Mouse (Mus musculus): ENCODE measurements around the gene Cacfd1. TPM values are rescaled to one million over a fixed set of nuclear protein-coding genes. Genes with fewer than 3 reads are reported as not detected.

The Cacfd1 gene
- total RNA-seq, 4 experiments from 2014 or later: 44.4 to 51.6 (median 48.5) TPM

- DNase-seq (ENCODE audit: low spot score): no peak
Measured at GRCm38 (mm10) chr2:27070247-27070813, 60.6 kb downstream of the Cacfd1 start.

Other genes starting within 250 kb of the Cacfd1 start
- gene Abo, start 144.9 kb upstream of the Cacfd1 start, total RNA-seq (2022): not detected
- gene Surf6, start 107.0 kb upstream of the Cacfd1 start, total RNA-seq (2022): 10 to 100 TPM; 11.0 to 13.7 (median 12.1) TPM
- gene Med22, start 99.2 kb upstream of the Cacfd1 start, total RNA-seq (2022): 10 to 100 TPM; 24.2 to 26.9 (median 24.8) TPM
- 100 to 1,000 TPM; 268 to 317 (median 304) TPM for gene Rpl7a, start 99.2 kb upstream of the Cacfd1 start, total RNA-seq (2022)
- gene Surf2, start 93.6 kb upstream of the Cacfd1 start, total RNA-seq (2022): 10 to 100 TPM; 15.0 to 21.4 (median 17.0) TPM
- gene Surf1, start 93.4 kb upstream of the Cacfd1 start, total RNA-seq (2022): 10 to 100 TPM; 58.5 to 70.1 (median 64.5) TPM
- 10 to 100 TPM; 85.4 to 92.1 (median 86.7) TPM for gene Surf4, start 76.0 kb upstream of the Cacfd1 start, total RNA-seq (2022)
- not detected for gene Stkld1, start 75.9 kb upstream of the Cacfd1 start, total RNA-seq (2022)
- 10 to 100 TPM; 10.5 to 15.1 (median 13.1) TPM for gene Rexo4, start 45.5 kb upstream of the Cacfd1 start, total RNA-seq (2022)
- gene Adamts13, start 36.5 kb upstream of the Cacfd1 start, total RNA-seq (2022): not detected
- 1 to 10 TPM in 1 of 4 experiments, under 1 TPM in 3; 0.27 to 1.5 (median 0.56) TPM for gene Slc2a6, start 18.1 kb downstream of the Cacfd1 start, total RNA-seq (2022)
- gene Mymk, start 62.3 kb downstream of the Cacfd1 start, total RNA-seq (2022): not detected
- 1 to 10 TPM; 4.4 to 6.6 (median 5.1) TPM for gene Adamtsl2, start 69.5 kb downstream of the Cacfd1 start, total RNA-seq (2022)
- under 1 TPM; 0.27 to 0.63 (median 0.48) TPM for gene Fam163b, start 132.6 kb downstream of the Cacfd1 start, total RNA-seq (2022)
- gene Dbh, start 155.3 kb downstream of the Cacfd1 start, total RNA-seq (2022): 1 to 10 TPM; 1.5 to 3.4 (median 1.8) TPM
- gene Sardh, start 238.4 kb downstream of the Cacfd1 start, total RNA-seq (2022): 10 to 100 TPM in 2 of 4 experiments, 1 to 10 TPM in 2; 3.5 to 13.3 (median 7.6) TPM

Data from heart, adult 8-10 months (tissue).